Mouse (Mus musculus) small intestine, adult 2 months (tissue): Measurements from ENCODE around the gene Ccdc191. TPM values are rescaled to one million over a fixed set of nuclear protein-coding genes. Genes with fewer than 3 reads are reported as not detected.

Experiments
- H3K27ac ChIP-seq: fragments of 200-500 bp; 2 replicates; pipeline ENCODE4 v1.5.1; 2012; ENCODE audit warnings: low read depth, low read length, control low read depth, inconsistent platforms; ENCODE audit not compliant: insufficient read depth
- H3K27me3 ChIP-seq: fragments of 200-500 bp; 2 replicates; pipeline ENCODE4 v1.6.1; 2012; ENCODE audit warnings: mild to moderate bottlenecking, moderate library complexity, low read length, inconsistent platforms; ENCODE audit not compliant: control insufficient read depth, insufficient read depth
- H3K36me3 ChIP-seq: fragments of 200-500 bp; 2 replicates; pipeline ENCODE4 v1.6.1; 2012; ENCODE audit warnings: mild to moderate bottlenecking, low read length, control low read depth, inconsistent platforms; ENCODE audit not compliant: control insufficient read depth, insufficient read depth
- H3K4me1 ChIP-seq: fragments of 200-500 bp; 2 replicates; pipeline ENCODE4 v1.6.1; 2012; ENCODE audit warnings: low read length, inconsistent platforms, mixed read lengths; ENCODE audit not compliant: control insufficient read depth, insufficient read depth, insufficient read length
- H3K4me3 ChIP-seq: fragments of 200-500 bp; 2 replicates; pipeline ENCODE4 v1.5.1; 2012; ENCODE audit warnings: low read depth, mild to moderate bottlenecking, control low read depth, inconsistent platforms, low read length, moderate library complexity
- CTCF ChIP-seq: fragments of 200-500 bp; IDR thresholded peaks from 2 replicates; pipeline ENCODE4 v1.5.1; 2012; ENCODE audit warnings: low read depth, mild to moderate bottlenecking, control low read depth, inconsistent platforms, low read length, moderate library complexity, mixed read lengths; ENCODE audit not compliant: insufficient replicate concordance, insufficient read length; ENCODE audit errors: extremely low read depth
- POLR2A ChIP-seq: fragments of 200-500 bp; IDR thresholded peaks from 2 replicates; pipeline ENCODE4 v1.6.1; 2012; ENCODE audit warnings: low read depth, mild to moderate bottlenecking, control low read depth, inconsistent platforms, low read length, moderate library complexity
- WGBS: fragments of 180-500 bp; shearing (Covaris S2); methylation state at CpG from one replicate; pipeline ENCODE4 v1.1.7; 2018; 5-methylcytosine and 5-hydroxymethylcytosine counted together
- polyA plus RNA-seq: library from polyadenylated mRNA; depleted of rRNA; stranded (reverse); fragments of >200 nt; gene quantifications from 2 replicates; pipeline ENCODE4 v1.2.3, GENCODE M21; 2012

The Ccdc191 gene
- polyA plus RNA-seq, 1 experiment, result 0.76 TPM

DNA sequence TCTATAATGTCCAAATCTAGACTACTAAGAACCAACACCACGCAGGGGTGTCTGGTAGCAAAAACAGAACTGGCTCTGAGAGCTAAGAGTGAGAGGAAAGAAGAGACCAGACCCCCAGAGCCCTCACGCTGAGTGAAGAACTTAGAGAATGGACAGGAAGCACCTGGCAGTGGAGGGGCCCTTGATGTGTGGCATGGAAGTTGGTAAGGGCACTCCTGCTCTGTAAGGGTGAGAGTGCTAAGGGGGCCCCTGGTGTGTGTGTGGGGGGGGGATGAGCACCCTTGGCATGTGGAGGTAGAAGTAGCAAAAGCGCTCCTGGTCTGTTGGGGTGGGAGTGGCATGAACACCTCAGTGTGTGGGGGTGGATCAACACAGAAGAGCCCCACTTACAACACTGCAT is 80.8 kb downstream of the Ccdc191 start:
- no peak overlapping the region for H3K27ac ChIP-seq
- TF ChIP-seq POLR2A, result no peak
- TF ChIP-seq CTCF, result no peak
- 86% methylated on average over 3 of the region's 3 CpGs for WGBS

DNA sequence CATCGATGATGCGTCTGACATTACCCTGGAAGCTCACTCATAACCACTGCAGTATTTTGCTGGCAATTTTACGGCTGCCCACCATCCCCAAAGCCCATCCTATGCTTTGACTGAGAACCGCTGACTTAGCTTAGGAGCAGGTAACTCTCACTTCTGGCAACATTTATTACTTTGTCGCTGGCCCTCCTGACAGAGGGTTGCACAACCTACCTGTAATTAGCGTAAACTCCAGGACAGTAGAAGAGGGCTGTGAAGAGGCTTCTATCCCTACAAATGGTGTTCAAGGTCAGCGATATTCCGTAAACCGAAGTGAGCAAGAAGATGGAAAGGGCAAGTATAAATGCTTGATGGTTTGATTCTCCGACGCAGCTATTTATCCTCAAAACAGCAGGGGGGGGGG is 81.6 kb downstream of the Ccdc191 start:
- WGBS, result 87% methylated on average over 11 of the region's 11 CpGs
- Histone ChIP-seq H3K27ac (no peak overlapping the region), H3K36me3 (peaks cover 29% of the 10 kb centered on the region), H3K4me3 (no peak overlapping the region), H3K27me3 (no peaks in the 10 kb centered on the region), H3K4me1 (no peaks in the 10 kb centered on the region)
- TF ChIP-seq POLR2A, result no peak
- TF ChIP-seq CTCF, result no peak

More for the DNA sequence above, 80.8 kb downstream of the Ccdc191 start:
- Histone ChIP-seq H3K36me3 (peaks cover 29% of the 10 kb centered on the region), H3K4me1 (no peaks in the 10 kb centered on the region), H3K27me3 (no peaks in the 10 kb centered on the region), H3K4me3 (no peak overlapping the region)

GRCm38 (mm10) chr16:43971741-43972140 is 82.1 kb downstream of the Ccdc191 start:
- H3K36me3 ChIP-seq, result peaks cover 26% of the 10 kb centered on the region
- no peak for TF ChIP-seq POLR2A
- TF ChIP-seq CTCF, result no peak
- 57% methylated on average over 9 of the region's 9 CpGs for WGBS

DNA sequence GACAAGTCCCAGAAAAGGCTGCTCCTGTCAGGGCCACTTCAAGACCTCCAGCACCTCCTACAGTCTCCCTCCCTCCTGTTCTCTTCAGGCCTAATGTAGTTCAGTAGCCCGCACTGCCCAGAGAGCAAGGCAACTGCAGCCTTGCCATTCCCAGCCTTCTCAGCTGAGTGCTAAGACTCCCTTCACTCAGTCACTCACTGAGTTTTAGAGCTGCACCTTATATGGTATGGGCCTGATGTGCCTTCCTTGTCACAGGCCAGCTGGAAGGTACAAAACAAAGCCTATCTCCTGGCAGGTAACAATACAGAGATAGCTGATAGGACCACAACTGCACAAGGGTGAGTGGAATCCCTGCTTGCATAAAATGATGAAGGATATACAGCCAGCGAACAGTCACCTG is 82.8 kb downstream of the Ccdc191 start:
- TF ChIP-seq POLR2A (no peak), CTCF (no peak)
- 88% methylated on average over 2 of the region's 2 CpGs for WGBS
- H3K4me3 ChIP-seq, result no peak overlapping the region
- no peak overlapping the region for H3K27ac ChIP-seq
- H3K27me3 ChIP-seq, result no peaks in the 10 kb centered on the region
- no peaks in the 10 kb centered on the region for H3K4me1 ChIP-seq
- peaks cover 21% of the 10 kb centered on the region for H3K36me3 ChIP-seq

More at GRCm38 (mm10) chr16:43971741-43972140, 82.1 kb downstream of the Ccdc191 start:
- no peak overlapping the region for H3K27ac ChIP-seq
- no peak overlapping the region for H3K4me3 ChIP-seq
- no peaks in the 10 kb centered on the region for H3K4me1 ChIP-seq
- H3K27me3 ChIP-seq, result no peaks in the 10 kb centered on the region

GRCm38 (mm10) chr16:43973147-43973546 is 83.5 kb downstream of the Ccdc191 start:
- 86% methylated on average over 11 of the region's 11 CpGs for WGBS
- Histone ChIP-seq H3K27me3 (no peaks in the 10 kb centered on the region), H3K36me3 (peaks cover 18% of the 10 kb centered on the region), H3K4me1 (no peaks in the 10 kb centered on the region), H3K27ac (no peak overlapping the region), H3K4me3 (no peak overlapping the region)
- TF ChIP-seq POLR2A, result no peak

- H3K36me3 ChIP-seq, result peaks cover 14% of the 10 kb centered on the region
- 87% methylated on average over 22 of the region's 22 CpGs for WGBS
Observed at GRCm38 (mm10) chr16:43973606-43974220, 84.1 kb downstream of the Ccdc191 start.

DNA sequence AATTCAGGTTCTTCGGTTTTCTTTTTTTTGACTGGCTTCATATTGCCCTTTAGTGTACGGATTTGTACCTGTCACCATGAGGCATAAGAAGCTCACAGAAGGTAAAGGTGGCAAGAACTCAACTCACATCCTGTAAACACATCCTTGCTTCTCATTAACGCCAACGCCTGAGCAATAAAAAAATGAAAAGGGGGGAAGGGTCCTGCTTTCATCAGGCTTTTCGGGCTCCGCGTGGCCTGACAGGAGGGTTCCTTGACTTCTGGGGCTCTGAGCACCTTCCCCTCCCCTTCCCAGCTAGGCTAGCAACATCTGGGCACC is 89.4 kb downstream of the Ccdc191 start:
- TF ChIP-seq POLR2A (no peak), CTCF (no peak)
- peaks cover 13% of the 10 kb centered on the region for H3K36me3 ChIP-seq
- H3K27ac ChIP-seq, result no peak overlapping the region
- peak overlapping the region; percentile 79 for H3K4me3 ChIP-seq
- H3K27me3 ChIP-seq, result no peaks in the 10 kb centered on the region
- H3K4me1 ChIP-seq, result peaks cover 2% of the 10 kb centered on the region
- 23% methylated on average over 7 of the region's 7 CpGs for WGBS

More at GRCm38 (mm10) chr16:43973606-43974220, 84.1 kb downstream of the Ccdc191 start:
- Histone ChIP-seq H3K4me3 (no peak overlapping the region), H3K27me3 (no peaks in the 10 kb centered on the region), H3K4me1 (no peaks in the 10 kb centered on the region; the same call in 1 of the 2 replicates), H3K27ac (no peak overlapping the region)
- TF ChIP-seq CTCF (no peak), POLR2A (no peak)

GRCm38 (mm10) chr16:43979328-43980109 is 89.9 kb downstream of the Ccdc191 start, which contains the start of gene Zdhhc23:
Gene Zdhhc23 (minus strand): TSS chr16:43979791.
- H3K4me1 ChIP-seq, result peaks cover 2% of the 10 kb centered on the region
- no peak for TF ChIP-seq CTCF
- TF ChIP-seq POLR2A, result no peak
- peaks cover 11% of the 10 kb centered on the region for H3K36me3 ChIP-seq
- H3K27me3 ChIP-seq, result no peaks in the 10 kb centered on the region
- peak within 1 kb of the TSS; percentile 79 for H3K4me3 ChIP-seq
- 0 out of 2 replicates have a peak within 1 kb of the TSS, but pooled peaks have one; percentile 8 for H3K27ac ChIP-seq
- 1% methylated on average over 97 of the region's 103 CpGs for WGBS
